Mouse (Mus musculus) cortical plate, adult 2 months (tissue): ENCODE data around the gene Birc5. TPM values are rescaled to one million over a fixed set of nuclear protein-coding genes. Genes with fewer than 3 reads are reported as not detected.

ENCODE experiments used
- H3K27ac ChIP-seq: fragments of 200-500 bp; 2 replicates; pipeline ENCODE4 v1.5.1; 2012; ENCODE audit warnings: low read length, control low read depth, inconsistent platforms; ENCODE audit not compliant: insufficient read depth
- H3K4me1 ChIP-seq: fragments of 200-500 bp; 2 replicates; pipeline ENCODE4 v1.6.1; 2011; ENCODE audit warnings: low read length; ENCODE audit not compliant: control insufficient read depth, insufficient read depth
- H3K4me3 ChIP-seq: fragments of 200-500 bp; 2 replicates; pipeline ENCODE4 v1.5.1; 2011; ENCODE audit warnings: mild to moderate bottlenecking, low read length, control low read depth; ENCODE audit not compliant: insufficient read depth
- CTCF ChIP-seq: fragments of 200-500 bp; IDR thresholded peaks from 2 replicates; pipeline ENCODE4 v1.5.1; 2011; ENCODE audit warnings: mild to moderate bottlenecking, control low read depth, low read length; ENCODE audit not compliant: insufficient read depth; ENCODE audit errors: extremely low read depth
- POLR2A ChIP-seq: fragments of 200-500 bp; IDR thresholded peaks from 2 replicates; pipeline ENCODE4 v1.6.1; 2011; ENCODE audit warnings: mild to moderate bottlenecking, low read length, control low read depth; ENCODE audit not compliant: insufficient read depth; ENCODE audit errors: extremely low read depth
- polyA plus RNA-seq: library from polyadenylated mRNA; depleted of rRNA; stranded (reverse); fragments of >200 nt; gene quantifications from 2 replicates; pipeline ENCODE4 v1.2.3, GENCODE M21; 2012

Gene Birc5
- polyA plus RNA-seq, 1 experiment = 2.2 TPM

DNA sequence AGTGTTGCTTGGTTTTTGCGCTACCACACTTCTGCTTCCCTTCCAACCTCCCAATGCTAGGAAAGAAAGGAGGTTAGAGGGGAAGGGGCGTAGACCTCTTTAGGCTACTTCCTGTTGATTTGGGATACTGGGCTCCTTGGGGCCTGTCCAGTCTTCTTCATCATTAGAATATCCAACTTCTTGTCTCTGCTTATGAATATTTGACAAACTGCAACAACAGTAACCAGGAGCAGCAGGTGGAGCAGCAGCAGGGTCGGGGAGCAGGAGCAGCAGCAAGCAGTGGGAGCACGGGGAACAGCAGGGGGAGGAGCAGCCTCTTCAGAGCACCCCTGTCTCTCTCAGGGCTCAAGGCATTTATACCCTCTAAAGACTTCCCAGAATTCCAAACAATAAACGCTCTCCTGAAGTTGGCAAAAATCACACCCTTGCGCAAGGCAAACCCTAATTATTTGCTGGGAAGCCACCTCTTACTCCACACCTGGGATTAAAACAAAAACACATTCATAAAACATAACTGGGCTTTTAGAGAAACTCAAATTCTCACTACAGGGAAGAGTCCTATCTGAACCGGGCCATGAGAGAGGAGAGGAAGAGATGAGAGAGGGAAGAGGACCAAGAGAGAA lies 1.3 kb upstream of the Birc5 start:
- Histone ChIP-seq H3K27ac (0 out of 2 replicates have a peak overlapping the region, but pooled peaks have one; percentile 49), H3K4me1 (no peaks in the 10 kb centered on the region), H3K4me3 (no peak overlapping the region; the same call in 1 of the 2 replicates)
- TF ChIP-seq CTCF = no peak
- TF ChIP-seq POLR2A = no peak

DNA sequence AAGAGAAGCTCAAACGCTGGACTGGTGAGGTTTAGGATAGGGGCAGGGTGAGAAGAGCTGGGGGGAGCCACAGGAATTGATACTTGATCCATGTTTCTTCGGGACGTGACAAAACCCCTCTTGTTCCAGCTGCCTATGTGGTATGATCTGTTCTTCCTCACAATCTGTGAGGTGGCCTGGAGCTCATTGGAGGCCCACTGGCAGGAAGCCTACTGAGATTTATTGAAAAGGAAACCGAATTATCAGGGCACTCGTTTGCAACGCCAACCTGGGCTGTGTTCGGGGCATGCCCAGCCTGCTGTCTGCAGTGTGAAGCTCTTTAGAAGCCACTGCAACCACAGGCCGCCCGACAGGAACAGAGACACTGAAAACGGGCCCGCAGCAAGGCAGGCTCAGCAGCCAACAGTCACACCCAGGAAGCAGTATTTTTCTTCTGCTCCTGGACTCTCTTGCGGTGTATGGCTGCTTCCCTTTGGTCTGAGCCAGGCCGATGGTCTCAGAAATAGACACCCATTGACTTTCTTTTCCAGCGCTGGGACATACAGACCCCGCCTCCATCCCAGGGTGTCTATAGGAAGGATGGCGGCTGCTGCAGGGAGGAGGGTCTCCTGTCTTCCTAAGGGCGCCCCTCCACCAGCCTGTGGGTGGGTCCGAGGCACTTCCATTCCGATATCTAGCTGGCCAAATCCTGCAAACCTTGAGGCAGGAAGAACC lies 623 bp upstream of the Birc5 start:
- Histone ChIP-seq H3K4me3 (peak overlapping the region; percentile 53), H3K27ac (peak overlapping the region; percentile 49), H3K4me1 (no peaks in the 10 kb centered on the region)
- TF ChIP-seq POLR2A (no peak), CTCF (no peak)

DNA sequence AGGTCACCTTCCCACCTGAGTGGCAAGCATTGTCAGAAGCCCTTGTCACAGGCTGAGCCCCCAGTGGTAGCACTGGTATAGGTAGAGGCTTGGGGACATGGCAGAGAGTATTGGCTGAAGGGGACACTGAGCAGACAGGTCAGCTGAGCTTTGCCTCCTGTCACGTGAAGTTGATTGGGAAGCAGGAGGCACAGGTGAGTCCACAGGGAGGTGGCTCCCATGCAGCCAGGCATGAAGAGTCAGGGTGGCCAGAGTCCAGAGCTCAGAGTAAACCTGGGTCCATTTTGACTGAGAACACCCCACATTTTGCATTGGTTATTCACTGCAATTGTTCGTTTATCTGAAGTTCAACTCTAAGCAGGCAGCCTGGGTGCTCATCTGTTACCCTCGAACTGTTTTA lies 3.8 kb downstream of the Birc5 start:
- no peak overlapping the region for H3K4me3 ChIP-seq
- no peaks in the 10 kb centered on the region for H3K4me1 ChIP-seq
- H3K27ac ChIP-seq = no peak overlapping the region
- no peak for TF ChIP-seq POLR2A
- TF ChIP-seq CTCF = no peak

DNA sequence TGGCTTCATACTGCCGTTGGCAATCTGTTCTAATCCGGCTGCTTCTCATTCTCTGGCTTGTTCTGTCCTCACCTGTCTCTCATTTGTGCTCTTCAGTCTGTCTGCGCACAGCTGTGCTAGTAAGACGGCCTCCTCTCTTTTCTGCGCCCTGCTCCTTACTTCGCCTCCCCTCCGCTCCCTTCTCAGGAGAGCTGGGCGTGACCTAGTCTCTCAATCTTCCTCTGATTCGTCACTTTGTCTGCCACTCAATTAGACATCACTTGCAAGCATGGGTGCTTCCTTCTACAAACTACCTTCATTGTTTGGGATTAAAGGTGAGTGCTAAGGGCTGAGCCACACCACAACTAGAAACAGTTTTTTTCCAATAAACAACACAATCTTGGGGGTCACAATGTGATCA lies 5.2 kb downstream of the Birc5 start:
- Histone ChIP-seq H3K4me3 (no peak overlapping the region), H3K4me1 (no peaks in the 10 kb centered on the region), H3K27ac (no peak overlapping the region)
- TF ChIP-seq POLR2A (no peak), CTCF (no peak)

DNA sequence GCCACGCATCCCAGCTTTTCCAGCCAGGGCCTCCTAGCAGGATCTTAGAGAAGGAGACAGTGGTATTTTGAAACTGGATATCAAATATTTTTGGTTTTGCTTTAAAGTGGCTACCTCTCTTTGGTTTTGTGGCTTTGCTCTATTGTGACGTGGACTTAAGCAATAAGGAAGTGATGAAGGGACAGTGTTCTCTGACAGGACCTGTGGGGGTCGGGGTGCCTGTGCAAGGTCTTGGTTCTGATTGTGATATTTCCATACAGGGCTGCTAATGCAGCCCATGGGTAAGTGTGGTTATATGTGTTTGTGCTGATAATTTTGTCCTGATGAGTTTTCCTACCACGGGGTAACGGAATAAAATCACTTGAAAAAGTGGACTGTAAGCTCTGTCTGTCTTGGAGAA lies 6.3 kb downstream of the Birc5 start:
- TF ChIP-seq CTCF (no peak), POLR2A (no peak)
- Histone ChIP-seq H3K4me3 (no peak overlapping the region), H3K4me1 (no peaks in the 10 kb centered on the region)

DNA sequence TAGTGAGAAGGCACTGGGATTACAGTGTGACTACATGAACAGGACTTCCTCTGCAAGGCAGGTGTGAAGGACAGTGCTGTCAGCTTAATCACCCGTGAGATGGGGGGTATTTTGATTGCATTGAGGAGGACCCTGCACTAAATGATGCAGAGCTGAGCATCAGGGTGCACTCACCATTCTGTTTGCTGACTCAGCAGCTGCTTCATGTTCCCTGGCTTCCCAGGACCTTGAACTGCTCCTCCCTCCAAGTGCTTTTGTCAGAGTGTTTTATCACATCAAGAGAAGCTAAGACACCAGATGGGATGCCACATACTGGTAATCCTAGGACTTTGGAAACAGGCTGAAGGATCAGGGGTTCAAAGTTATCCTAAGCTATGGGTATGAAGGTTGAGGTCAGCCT lies 6.9 kb downstream of the Birc5 start:
- Histone ChIP-seq H3K27ac (no peak overlapping the region), H3K4me3 (no peak overlapping the region), H3K4me1 (no peaks in the 10 kb centered on the region)
- TF ChIP-seq POLR2A = no peak
- no peak for TF ChIP-seq CTCF

More for the DNA sequence above, 6.3 kb downstream of the Birc5 start:
- H3K27ac ChIP-seq = no peak overlapping the region

DNA sequence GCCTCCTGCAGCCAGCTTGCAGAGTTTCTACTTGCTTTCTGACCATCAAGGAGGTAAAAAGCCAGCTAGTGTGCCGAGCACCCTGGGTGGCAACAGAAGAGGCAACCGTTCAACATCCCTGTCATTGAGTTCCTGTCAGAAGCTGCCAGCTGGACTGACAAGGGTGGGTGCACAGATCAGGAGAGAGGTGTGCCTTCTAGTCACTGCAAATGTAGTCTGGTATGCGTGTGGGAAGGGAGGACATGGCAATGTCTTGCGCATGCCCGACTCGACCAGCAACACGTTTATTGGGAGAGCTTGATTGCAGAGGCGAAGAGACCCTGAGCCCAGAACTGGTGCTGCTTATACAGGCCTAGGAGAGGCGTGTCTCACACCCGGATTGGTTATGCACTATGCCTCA lies 8.4 kb downstream of the Birc5 start:
- no peak overlapping the region for H3K4me3 ChIP-seq
- no peak overlapping the region for H3K27ac ChIP-seq
- TF ChIP-seq CTCF (no peak), POLR2A (no peak)
- H3K4me1 ChIP-seq = no peaks in the 10 kb centered on the region

DNA sequence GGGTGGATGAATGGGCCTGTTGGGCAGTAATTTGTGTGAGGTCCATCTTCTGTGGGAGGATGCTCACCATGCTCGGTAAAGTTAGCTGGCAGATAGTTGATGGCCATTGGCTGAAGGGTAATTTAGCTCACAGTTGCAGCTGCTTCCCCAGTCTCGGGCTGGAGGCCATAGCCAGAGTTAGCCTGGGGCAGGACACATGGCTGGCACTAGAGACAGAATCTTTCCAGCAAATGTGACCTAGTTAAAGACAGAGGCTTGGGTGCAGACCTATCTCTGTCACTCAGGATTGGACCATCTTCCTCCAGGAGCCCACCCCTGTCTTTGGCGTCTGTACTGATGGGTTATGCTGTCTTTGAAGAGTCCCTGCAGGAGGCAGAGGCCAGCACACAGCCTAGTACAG lies 9.3 kb downstream of the Birc5 start:
- Histone ChIP-seq H3K27ac (no peak overlapping the region), H3K4me3 (no peak overlapping the region), H3K4me1 (no peaks in the 10 kb centered on the region)
- TF ChIP-seq POLR2A (no peak), CTCF (no peak)

DNA sequence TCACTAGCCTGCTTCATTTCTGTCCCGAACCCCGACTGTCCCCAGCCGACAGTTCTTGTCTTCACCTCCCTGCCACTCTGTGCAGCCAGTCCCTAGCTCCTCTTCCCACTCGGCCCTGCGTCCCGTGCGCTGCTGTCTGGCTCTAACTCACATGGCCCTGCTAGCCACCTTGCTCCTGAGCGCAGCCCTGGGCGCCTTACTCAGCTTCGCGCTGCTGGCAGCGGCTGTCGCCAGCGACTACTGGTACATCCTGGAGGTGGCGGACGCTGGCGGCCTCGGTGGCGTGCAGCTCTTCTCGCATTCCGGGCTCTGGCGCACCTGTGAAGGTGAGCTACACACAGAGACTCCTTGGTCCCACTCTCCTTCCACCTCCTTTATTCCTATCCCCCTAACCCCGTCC lies 11.6 kb downstream of the Birc5 start, which contains the start of gene Tmem235:
Gene Tmem235 (plus strand): TSS at position 152 of the 400 bp plus-strand sequence.
- Histone ChIP-seq H3K27ac (no peak within 1 kb of the TSS), H3K4me3 (no peak within 1 kb of the TSS), H3K4me1 (no peaks in the 10 kb centered on the region)
- no peak for TF ChIP-seq CTCF
